Mouse (Mus musculus) brain, embryonic 14.5 days (tissue): ENCODE data around the gene Cfap58.

Source experiments
- CTCF ChIP-seq: fragments of 200-500 bp; IDR thresholded peaks from 2 replicates; pipeline ENCODE4 v1.5.1; 2012; ENCODE audit warnings: inconsistent platforms, mild to moderate bottlenecking, moderate library complexity, borderline replicate concordance; ENCODE audit not compliant: insufficient read depth, insufficient read length; ENCODE audit errors: extremely low read depth
- POLR2A ChIP-seq: fragments of 200-500 bp; IDR thresholded peaks from 2 replicates; pipeline ENCODE4 v1.6.1; 2012; ENCODE audit warnings: mild to moderate bottlenecking, inconsistent platforms, borderline replicate concordance; ENCODE audit not compliant: poor library complexity, insufficient read depth, insufficient read length, severe bottlenecking; ENCODE audit errors: extremely low read depth

GRCm38 (mm10) chr19:47900558-47900957 is 36.9 kb upstream of the Cfap58 start:
- no peak for TF ChIP-seq POLR2A
- TF ChIP-seq CTCF = no peak
